Mouse (Mus musculus) kidney, embryonic 15.5 days (tissue): ENCODE measurements around the gene Vdr. TPM values are rescaled to one million over a fixed set of nuclear protein-coding genes. Genes with fewer than 3 reads are reported as not detected.

ENCODE experiments used
- ATAC-seq: fragments of 200-750 bp; cut with Nextera tagmentation; replicated peaks from 2 replicates; pipeline ENCODE4 v1.8.0; 2017; ENCODE audit warnings: moderate TSS enrichment; ENCODE audit not compliant: low FRiP score
- H3K27ac ChIP-seq: fragments of 300-500 bp; sonication (generic); 2 replicates; pipeline ENCODE4 v1.5.1; 2015; ENCODE audit warnings: mild to moderate bottlenecking, inconsistent platforms
- H3K27me3 ChIP-seq: fragments of 300-500 bp; sonication (generic); 2 replicates; pipeline ENCODE4 v1.6.1; 2015; ENCODE audit warnings: inconsistent platforms
- H3K36me3 ChIP-seq: fragments of 300-500 bp; sonication (generic); 2 replicates; pipeline ENCODE4 v1.6.1; 2015; ENCODE audit warnings: inconsistent platforms
- H3K4me1 ChIP-seq: fragments of 300-500 bp; sonication (generic); 2 replicates; pipeline ENCODE4 v1.6.1; 2015; ENCODE audit warnings: inconsistent platforms
- H3K4me2 ChIP-seq: fragments of 300-500 bp; sonication (generic); 2 replicates; pipeline ENCODE4 v1.6.1; 2015; ENCODE audit warnings: moderate library complexity, mild to moderate bottlenecking, inconsistent platforms
- H3K4me3 ChIP-seq: fragments of 300-500 bp; sonication (generic); replicated peaks from 2 replicates; pipeline ENCODE4 v1.5.1; 2015; ENCODE audit warnings: mild to moderate bottlenecking, inconsistent platforms
- H3K9ac ChIP-seq: fragments of 300-500 bp; sonication (generic); 2 replicates; pipeline ENCODE4 v1.6.1; 2015; ENCODE audit warnings: mild to moderate bottlenecking, inconsistent platforms
- H3K9me3 ChIP-seq: fragments of 300-500 bp; sonication (generic); replicated peaks from 2 replicates; pipeline ENCODE4 v1.6.1; 2016; ENCODE audit warnings: inconsistent platforms
- WGBS: fragments of 180-500 bp; shearing (Covaris S2); methylation state at CpG from one replicate; pipeline ENCODE4 v1.1.7; 2015; ENCODE audit warnings: mixed read lengths; 5-methylcytosine and 5-hydroxymethylcytosine counted together
- polyA plus RNA-seq: library from polyadenylated mRNA; unstranded; fragments of >200 nt; fragmentation: Nextera tagmentation; extraction: Ambion mirVana; gene quantifications from 2 replicates; pipeline ENCODE4 v1.2.1, GENCODE M21; 2015

The Vdr gene
- polyA plus RNA-seq, 1 experiment from 2014 or later, result 6.5 TPM

GRCm38 (mm10) chr15:97812126-97812525, 98.3 kb downstream of the Vdr start:
- Histone ChIP-seq H3K27me3 (no peaks in the 10 kb centered on the region), H3K27ac (peak overlapping the region; percentile 59), H3K9ac (0 out of 2 replicates have a peak overlapping the region, but pooled peaks have one; percentile 7), H3K4me3 (no peak overlapping the region), H3K9me3 (no peaks in the 10 kb centered on the region), H3K4me1 (peaks cover 39% of the 10 kb centered on the region), H3K36me3 (peaks cover 41% of the 10 kb centered on the region), H3K4me2 (no peak overlapping the region)
- WGBS, result 70% methylated on average over 6 of the region's 6 CpGs
- ATAC-seq, result no peak

GRCm38 (mm10) chr15:97811307-97811706, 99.1 kb downstream of the Vdr start:
- Histone ChIP-seq H3K4me1 (peaks cover 39% of the 10 kb centered on the region), H3K9ac (no peak overlapping the region), H3K27me3 (no peaks in the 10 kb centered on the region), H3K36me3 (peaks cover 49% of the 10 kb centered on the region), H3K9me3 (no peaks in the 10 kb centered on the region), H3K4me3 (no peak overlapping the region), H3K27ac (no peak overlapping the region), H3K4me2 (no peak overlapping the region)
- ATAC-seq, result no peak
- 83% methylated on average over 9 of the region's 9 CpGs for WGBS

GRCm38 (mm10) chr15:97810399-97810798, 100.0 kb downstream of the Vdr start:
- Histone ChIP-seq H3K4me2 (no peak overlapping the region), H3K27me3 (no peaks in the 10 kb centered on the region), H3K4me1 (peaks cover 36% of the 10 kb centered on the region), H3K4me3 (no peak overlapping the region), H3K36me3 (peaks cover 55% of the 10 kb centered on the region), H3K9ac (no peak overlapping the region), H3K27ac (no peak overlapping the region), H3K9me3 (no peaks in the 10 kb centered on the region)
- ATAC-seq, result no peak
- 87% methylated on average over 5 of the region's 5 CpGs for WGBS

- H3K27ac ChIP-seq, result no peak overlapping the region
- H3K4me2 ChIP-seq, result no peak overlapping the region
- no peak overlapping the region for H3K9ac ChIP-seq
- H3K36me3 ChIP-seq, result peaks cover 59% of the 10 kb centered on the region
- no peak for ATAC-seq
- no peaks in the 10 kb centered on the region for H3K9me3 ChIP-seq
- H3K4me1 ChIP-seq, result peaks cover 32% of the 10 kb centered on the region
- no peaks in the 10 kb centered on the region for H3K27me3 ChIP-seq
- 87% methylated on average over 5 of the region's 5 CpGs for WGBS
- no peak overlapping the region for H3K4me3 ChIP-seq
These were observed 100.5 kb downstream of the Vdr start for GRCm38 (mm10) chr15:97809942-97810341.

- peaks cover 25% of the 10 kb centered on the region for H3K4me1 ChIP-seq
- no peaks in the 10 kb centered on the region for H3K27me3 ChIP-seq
- no peak overlapping the region for H3K4me3 ChIP-seq
- no peak overlapping the region for H3K4me2 ChIP-seq
- no peaks in the 10 kb centered on the region for H3K9me3 ChIP-seq
- peaks cover 64% of the 10 kb centered on the region for H3K36me3 ChIP-seq
- no peak overlapping the region for H3K9ac ChIP-seq
- no peak overlapping the region for H3K27ac ChIP-seq
- WGBS, result 83% methylated on average over 14 of the region's 14 CpGs
- no peak for ATAC-seq
These were observed 101.2 kb downstream of the Vdr start for GRCm38 (mm10) chr15:97809206-97809605.

GRCm38 (mm10) chr15:97808532-97808931, 101.9 kb downstream of the Vdr start:
- H3K4me3 ChIP-seq, result no peak overlapping the region
- peaks cover 18% of the 10 kb centered on the region for H3K4me1 ChIP-seq
- H3K27me3 ChIP-seq, result no peaks in the 10 kb centered on the region
- peaks cover 64% of the 10 kb centered on the region for H3K36me3 ChIP-seq
- no peak overlapping the region for H3K27ac ChIP-seq
- no peaks in the 10 kb centered on the region for H3K9me3 ChIP-seq
- no peak overlapping the region for H3K9ac ChIP-seq
- no peak for ATAC-seq
- 85% methylated on average over 14 of the region's 14 CpGs for WGBS
- H3K4me2 ChIP-seq, result no peak overlapping the region

GRCm38 (mm10) chr15:97807867-97808266, 102.6 kb downstream of the Vdr start:
- Histone ChIP-seq H3K4me3 (no peak overlapping the region), H3K36me3 (peaks cover 66% of the 10 kb centered on the region), H3K4me1 (peaks cover 12% of the 10 kb centered on the region), H3K9me3 (no peaks in the 10 kb centered on the region), H3K4me2 (no peak overlapping the region), H3K27me3 (no peaks in the 10 kb centered on the region), H3K27ac (no peak overlapping the region), H3K9ac (no peak overlapping the region)
- WGBS, result 79% methylated on average over 12 of the region's 12 CpGs
- ATAC-seq, result no peak

Other genes with a start within 250 kb of the Vdr start
- 29.5 and 33.8 TPM in 2 replicates for gene Rpap3, start 204.8 kb downstream of the Vdr start, polyA plus RNA-seq
- 0.36 and 0.85 TPM in 2 replicates for gene Endou, start 179.3 kb downstream of the Vdr start, polyA plus RNA-seq
- gene Rapgef3, start 142.7 kb downstream of the Vdr start, polyA plus RNA-seq, result 23.0 and 29.7 TPM in 2 replicates
- 57.5 and 58.8 TPM in 2 replicates for gene Slc48a1, start 132.1 kb downstream of the Vdr start, polyA plus RNA-seq
- gene Hdac7, start 66.1 kb downstream of the Vdr start, polyA plus RNA-seq, result 29.9 and 35.2 TPM in 2 replicates
- 46.5 and 51.7 TPM in 2 replicates for gene Tmem106c, start 53.6 kb upstream of the Vdr start, polyA plus RNA-seq
- 18.9 and 27.0 TPM in 2 replicates for gene Col2a1, start 94.1 kb upstream of the Vdr start, polyA plus RNA-seq
- gene Pfkm, start 182.0 kb upstream of the Vdr start, polyA plus RNA-seq, result 38.7 and 44.6 TPM in 2 replicates
- 34.0 and 34.3 TPM in 2 replicates for gene Senp1, start 183.1 kb upstream of the Vdr start, polyA plus RNA-seq